Comparison of ENCODE assay signal across 8 mouse cellular contexts in genomic region chr8:111093865-111094718, GRCm38 (mm10). TPM values are rescaled to one million over a fixed set of nuclear protein-coding genes. Genes with fewer than 3 reads are reported as not detected.
DNase-seq lines count a peak whose midpoint lies in the region; ATAC-seq lines count a peak whose summit lies in the region.

Pdpr (plus strand) TSS chr8:111094630.

- DNase-seq in adipocyte (ENCODE audit: low spot score): peak; percentile 81
- DNase-seq in embryo, embryonic 10 days (ENCODE audit: low spot score): peak; percentile 88
- DNase-seq in gastrocnemius, postnatal 14 days: peak; percentile 94
- DNase-seq in left cerebral cortex, postnatal 10 days (ENCODE audit: extremely low spot score in 1 of 2, low spot score in 2 of 2): peak; percentile 84 to 96
- peak; percentile 92 for DNase-seq in right cerebral cortex, postnatal 25 days
- peak; percentile 91 to 92 for DNase-seq in urinary bladder, postnatal 4 days (ENCODE audit: low spot score in 2 of 2)

- intact Hi-C loops in gastrocnemius, postnatal 14 days (cut with DNase I; ENCODE audit: low total_unique reads): no loop called here
- intact Hi-C loops in left cerebral cortex, postnatal 10 days (cut with DNase I): loop anchor here (5.0 kb wide), 1 partner anchor 53 kb away; no protein-coding TSS in a partner anchor

- ATAC-seq in inflammation-experienced regulatory T-cells, adult 6 months: peak; percentile 78
- ATAC-seq in megakaryocyte-erythroid progenitor cell, adult 5-6 weeks (replicated peaks; ENCODE audit: low FRiP score, low TSS enrichment, poor library complexity, severe bottlenecking): peak; percentile 80

RNA-seq across cellular contexts. Expression of gene Pdpr, which starts in this region (rescaled TPM):
- total RNA-seq in gastrocnemius, postnatal 14 days (2021): 10 to 100 TPM; 65.9 to 84.2 TPM
- 1 to 10 TPM; 7.0 to 9.7 (median 8.7) TPM for polyA plus RNA-seq in inflammation-experienced regulatory T-cells, adult 6 months (2017; shearing (Covaris generic))
- 10 to 100 TPM; 28.6 to 30.8 TPM for total RNA-seq in left cerebral cortex, postnatal 10 days (2021)
- 11.4 and 12.2 TPM in 2 replicates for total RNA-seq in megakaryocyte-erythroid progenitor cell, adult 5-6 weeks (2014; fragmentation: Nextera tagmentation)
- 13.9 and 18.6 TPM in 2 replicates for total RNA-seq in megakaryocyte-erythroid progenitor cell, adult 5-6 weeks (2017)

Comparison
In these comparisons a context has a peak if more than half of its experiments do, and no peak if none do; other contexts are left out.
1. Peak in every context shown above with its lines: DNase-seq and ATAC-seq.